Mouse (Mus musculus) stomach, postnatal 0 days (tissue): Measurements from ENCODE around the gene Foxl1. TPM values are rescaled to one million over a fixed set of nuclear protein-coding genes. Genes with fewer than 3 reads are reported as not detected.

Experiments used
- ATAC-seq: fragments of 200-750 bp; cut with Nextera tagmentation; 2 replicates; pipeline ENCODE4 v1.8.0; 2017; ENCODE audit not compliant: low FRiP score, low TSS enrichment
- DNase-seq: peaks from one replicate; pipeline ENCODE4 v3.0.0-alpha.2; 2016; ENCODE audit warnings: low spot score
- H3K27ac ChIP-seq: fragments of 300-500 bp; sonication (generic); replicated peaks from 2 replicates; pipeline ENCODE4 v1.5.1; 2014; ENCODE audit warnings: mild to moderate bottlenecking, control low read depth
- H3K27me3 ChIP-seq: fragments of 300-500 bp; sonication (generic); 2 replicates; pipeline ENCODE4 v1.6.1; 2014; ENCODE audit warnings: low read length; ENCODE audit not compliant: control insufficient read depth, insufficient read depth
- H3K36me3 ChIP-seq: fragments of 300-500 bp; sonication (generic); 2 replicates; pipeline ENCODE4 v1.6.1; 2014; ENCODE audit warnings: low read length, mixed read lengths; ENCODE audit not compliant: control insufficient read depth, insufficient read depth
- H3K4me1 ChIP-seq: fragments of 300-500 bp; sonication (generic); replicated peaks from 2 replicates; pipeline ENCODE4 v1.6.1; 2014; ENCODE audit warnings: antibody characterized with exemption; ENCODE audit not compliant: control insufficient read depth, insufficient read depth
- H3K4me2 ChIP-seq: fragments of 300-500 bp; sonication (generic); replicated peaks from 2 replicates; pipeline ENCODE4 v1.6.1; 2014; ENCODE audit warnings: low read depth, mild to moderate bottlenecking, control low read depth, moderate library complexity
- H3K4me3 ChIP-seq: fragments of 300-500 bp; sonication (generic); 2 replicates; pipeline ENCODE4 v1.5.1; 2014; ENCODE audit warnings: low read depth, low read length, control low read depth
- H3K9ac ChIP-seq: fragments of 300-500 bp; sonication (generic); 2 replicates; pipeline ENCODE4 v1.6.1; 2014; ENCODE audit warnings: mild to moderate bottlenecking, low read length, control low read depth, mixed read lengths
- H3K9me3 ChIP-seq: fragments of 300-500 bp; sonication (generic); 2 replicates; pipeline ENCODE4 v1.6.1; 2016; ENCODE audit warnings: low read length; ENCODE audit not compliant: control insufficient read depth
- CTCF ChIP-seq: IDR thresholded peaks from 2 replicates; pipeline ENCODE4 v1.5.1; 2016; ENCODE audit warnings: antibody characterized with exemption, low read depth, mild to moderate bottlenecking, moderate library complexity
- EP300 ChIP-seq: optimal IDR thresholded peaks from 2 replicates; pipeline ENCODE3; 2016; ENCODE audit warnings: antibody characterized with exemption
- WGBS: fragments of 180-500 bp; shearing (Covaris S2); extraction: QIAGEN DNeasy Blood & Tissue Kit; methylation state at CpG from one replicate; pipeline ENCODE4 v1.1.7; 2014; 5-methylcytosine and 5-hydroxymethylcytosine counted together
- polyA plus RNA-seq: library from polyadenylated mRNA; unstranded; fragments of >200 nt; fragmentation: Nextera tagmentation; extraction: Ambion mirVana; gene quantifications from 2 replicates; pipeline ENCODE4 v1.2.1, GENCODE M21; 2015

Foxl1 gene
- polyA plus RNA-seq, 1 experiment from 2014 or later: 2.8 TPM

- H3K36me3 ChIP-seq: no peaks in the 10 kb centered on the region
- no peak overlapping the region for H3K4me3 ChIP-seq
- ATAC-seq: no peak
- H3K27ac ChIP-seq: no peak overlapping the region
- no peak for DNase-seq
- 0 out of 2 replicates have a peak, but pooled peaks cover 4% of the 10 kb centered on the region for H3K4me1 ChIP-seq
- no peak overlapping the region for H3K4me2 ChIP-seq
- WGBS: 89% methylated on average over 2 of the region's 2 CpGs
- no peaks in the 10 kb centered on the region for H3K9me3 ChIP-seq
- H3K27me3 ChIP-seq: peaks cover 14% of the 10 kb centered on the region
- TF ChIP-seq CTCF: no peak
- TF ChIP-seq EP300: no peak
- H3K9ac ChIP-seq: no peak overlapping the region
Measured at GRCm38 (mm10) chr8:121123113-121123512, 4.6 kb upstream of the Foxl1 start.

GRCm38 (mm10) chr8:121124547-121125239, 3.0 kb upstream of the Foxl1 start:
- Histone ChIP-seq H3K27ac (no peak overlapping the region), H3K36me3 (no peaks in the 10 kb centered on the region), H3K4me1 (0 out of 2 replicates have a peak, but pooled peaks cover 4% of the 10 kb centered on the region), H3K9ac (no peak overlapping the region), H3K4me2 (no peak overlapping the region; the same call in 1 of the 2 replicates), H3K9me3 (no peaks in the 10 kb centered on the region), H3K27me3 (peaks cover 18% of the 10 kb centered on the region), H3K4me3 (peak overlapping the region; percentile 34)
- TF ChIP-seq CTCF (no peak), EP300 (no peak)
- WGBS: 16% methylated on average over 17 of the region's 17 CpGs
- ATAC-seq: no peak
- DNase-seq: no peak

GRCm38 (mm10) chr8:121125311-121125876, 2.3 kb upstream of the Foxl1 start:
- Histone ChIP-seq H3K4me1 (0 out of 2 replicates have a peak, but pooled peaks cover 4% of the 10 kb centered on the region), H3K36me3 (no peaks in the 10 kb centered on the region), H3K27me3 (peaks cover 15% of the 10 kb centered on the region), H3K4me3 (peak overlapping the region; percentile 34), H3K9ac (peak overlapping the region; percentile 48; the same call in 1 of the 2 replicates), H3K9me3 (no peaks in the 10 kb centered on the region), H3K4me2 (peak overlapping the region; percentile 62), H3K27ac (peak overlapping the region; percentile 30; the same call in 1 of the 2 replicates)
- WGBS: under 1% methylated on average over 35 of the region's 36 CpGs
- TF ChIP-seq CTCF (peak; percentile 69), EP300 (no peak)
- peak; percentile 59 for ATAC-seq
- peak; percentile 66 for DNase-seq

GRCm38 (mm10) chr8:121126191-121126590, 1.5 kb upstream of the Foxl1 start:
- Histone ChIP-seq H3K4me2 (no peak overlapping the region; the same call in 1 of the 2 replicates), H3K27ac (no peak overlapping the region), H3K9ac (no peak overlapping the region), H3K4me3 (peak overlapping the region; percentile 34), H3K4me1 (0 out of 2 replicates have a peak, but pooled peaks cover 4% of the 10 kb centered on the region), H3K9me3 (no peaks in the 10 kb centered on the region), H3K27me3 (peaks cover 13% of the 10 kb centered on the region), H3K36me3 (no peaks in the 10 kb centered on the region)
- 19% methylated on average over 6 of the region's 6 CpGs for WGBS
- no peak for ATAC-seq
- no peak for DNase-seq
- TF ChIP-seq EP300 (no peak), CTCF (no peak)

GRCm38 (mm10) chr8:121126694-121127093, 1.0 kb upstream of the Foxl1 start:
- no peak overlapping the region for H3K4me3 ChIP-seq
- ATAC-seq (no peak), DNase-seq (no peak)
- peaks cover 13% of the 10 kb centered on the region for H3K27me3 ChIP-seq
- no peak for TF ChIP-seq EP300
- no peak for TF ChIP-seq CTCF
- 0 out of 2 replicates have a peak overlapping the region, but pooled peaks have one; percentile 18 for H3K27ac ChIP-seq
- H3K4me2 ChIP-seq: no peak overlapping the region; the same call in 1 of the 2 replicates
- 11% methylated on average over 6 of the region's 6 CpGs for WGBS
- H3K4me1 ChIP-seq: 0 out of 2 replicates have a peak, but pooled peaks cover 4% of the 10 kb centered on the region
- H3K9me3 ChIP-seq: no peaks in the 10 kb centered on the region
- H3K9ac ChIP-seq: no peak overlapping the region
- no peaks in the 10 kb centered on the region for H3K36me3 ChIP-seq

- Histone ChIP-seq H3K4me1 (0 out of 2 replicates have a peak, but pooled peaks cover 4% of the 10 kb centered on the region), H3K4me3 (no peak overlapping the region), H3K9me3 (no peaks in the 10 kb centered on the region), H3K36me3 (no peaks in the 10 kb centered on the region), H3K4me2 (no peak overlapping the region), H3K27ac (0 out of 2 replicates have a peak overlapping the region, but pooled peaks have one; percentile 18), H3K9ac (no peak overlapping the region), H3K27me3 (peaks cover 13% of the 10 kb centered on the region)
- 14% methylated on average over 11 of the region's 11 CpGs for WGBS
- no peak for DNase-seq
- TF ChIP-seq EP300 (no peak), CTCF (no peak)
- ATAC-seq: peak; percentile 50; the same call in 1 of the 2 replicates
Measured at GRCm38 (mm10) chr8:121127291-121127701, 444 bp upstream of the Foxl1 start.
